Mouse (Mus musculus) limb, embryonic 11.5 days (tissue): ENCODE measurements at regions not wholly inside any gene's neighbourhood (a gene's known extent, or its start where the extent isn't known, plus 50 kb on each side); places are given as distances from the start of the nearest gene placed in this dataset.

Experiments used
- ATAC-seq: fragments of 200-750 bp; cut with Nextera tagmentation; 2 replicates; pipeline ENCODE4 v1.8.0; 2017; ENCODE audit warnings: low read depth; ENCODE audit not compliant: insufficient number of reproducible peaks, low FRiP score, low TSS enrichment
- DNase-seq: peaks from one replicate; pipeline ENCODE4 v3.0.0-alpha.2; 2015; ENCODE audit warnings: low spot score
- H3K27ac ChIP-seq: fragments of 300-500 bp; sonication (generic); replicated peaks from 2 replicates; pipeline ENCODE4 v1.5.1; 2014; ENCODE audit warnings: low read depth, mild to moderate bottlenecking, low read length
- H3K27me3 ChIP-seq: fragments of 300-500 bp; sonication (generic); 2 replicates; pipeline ENCODE4 v1.6.1; 2014; ENCODE audit warnings: mild to moderate bottlenecking, low read length, mixed read lengths; ENCODE audit not compliant: control insufficient read depth, insufficient read depth
- H3K36me3 ChIP-seq: fragments of 300-500 bp; sonication (generic); 2 replicates; pipeline ENCODE4 v1.6.1; 2014; ENCODE audit warnings: mild to moderate bottlenecking, low read length, moderate library complexity, mixed read lengths; ENCODE audit not compliant: control insufficient read depth, insufficient read depth
- H3K4me1 ChIP-seq: fragments of 300-500 bp; sonication (generic); 2 replicates; pipeline ENCODE4 v1.6.1; 2014; ENCODE audit warnings: low read length, mixed read lengths; ENCODE audit not compliant: control insufficient read depth, insufficient read depth
- H3K4me2 ChIP-seq: fragments of 300-500 bp; sonication (generic); 2 replicates; pipeline ENCODE4 v1.6.1; 2014; ENCODE audit warnings: low read depth, mild to moderate bottlenecking, moderate library complexity; ENCODE audit not compliant: severe bottlenecking
- H3K4me3 ChIP-seq: fragments of 300-500 bp; sonication (generic); 2 replicates; pipeline ENCODE4 v1.5.1; 2014; ENCODE audit warnings: low read depth, low read length
- H3K9ac ChIP-seq: fragments of 300-500 bp; sonication (generic); 2 replicates; pipeline ENCODE4 v1.6.1; 2014; ENCODE audit warnings: mild to moderate bottlenecking, low read length
- H3K9me3 ChIP-seq: fragments of 300-500 bp; sonication (generic); 2 replicates; pipeline ENCODE4 v1.6.1; 2016; ENCODE audit warnings: low read length; ENCODE audit not compliant: control insufficient read depth
- whole genome bisulfite sequencing: fragments of 180-500 bp; shearing (Covaris S2); extraction: QIAGEN DNeasy Blood & Tissue Kit; methylation state at CpG from one replicate; pipeline ENCODE4 v1.1.7; 2014; 5-methylcytosine and 5-hydroxymethylcytosine counted together

GRCm38 (mm10) chr10:67606739-67607138 is 58.0 kb upstream of the Ado start:
- no peak for ATAC-seq
- WGBS: 86% methylated on average over 1 of the region's 1 CpGs
- Histone ChIP-seq H3K27me3 (no peaks in the 10 kb centered on the region), H3K4me1 (no peaks in the 10 kb centered on the region), H3K36me3 (no peaks in the 10 kb centered on the region), H3K9me3 (no peaks in the 10 kb centered on the region), H3K4me3 (no peak overlapping the region), H3K27ac (no peak overlapping the region), H3K9ac (no peak overlapping the region), H3K4me2 (no peak overlapping the region)
- no peak for DNase-seq

GRCm38 (mm10) chr10:67599390-67599789 is 50.6 kb upstream of the Ado start:
- Histone ChIP-seq H3K4me3 (no peak overlapping the region), H3K36me3 (no peaks in the 10 kb centered on the region), H3K4me1 (no peaks in the 10 kb centered on the region), H3K27me3 (no peaks in the 10 kb centered on the region), H3K4me2 (no peak overlapping the region), H3K9ac (no peak overlapping the region), H3K27ac (no peak overlapping the region), H3K9me3 (no peaks in the 10 kb centered on the region)
- ATAC-seq: no peak
- DNase-seq: no peak
- WGBS: 94% methylated on average over 7 of the region's 7 CpGs

GRCm38 (mm10) chr10:67598590-67599047 is 49.9 kb upstream of the Ado start:
- 72% methylated on average over 7 of the region's 7 CpGs for WGBS
- DNase-seq: no peak
- no peak for ATAC-seq
- Histone ChIP-seq H3K27ac (no peak overlapping the region), H3K27me3 (no peaks in the 10 kb centered on the region), H3K36me3 (no peaks in the 10 kb centered on the region), H3K4me1 (no peaks in the 10 kb centered on the region), H3K4me2 (no peak overlapping the region), H3K9ac (no peak overlapping the region), H3K9me3 (no peaks in the 10 kb centered on the region), H3K4me3 (no peak overlapping the region)
